Mouse (Mus musculus) spleen, embryonic (tissue): Measurements from ENCODE around the gene Eno4.

Experiments
- CTCF ChIA-PET: fragments of 350-600 bp; sonication (Branson Sonifier 250); formaldehyde crosslinking; loops from one replicate; lab custom pipeline; 2022; lab: Charles Lee

The Eno4 gene

GRCm38 (mm10) chr19:58970826-58971225, 27.6 kb downstream of the Eno4 start:
- CTCF ChIA-PET = interaction anchor here (0.6 kb wide), 1 partner anchor 772 kb away, joined by 7 read pairs; no protein-coding TSS in a partner anchor

- CTCF ChIA-PET = no interaction called here
Observed at GRCm38 (mm10) chr19:58974126-58974525, 30.9 kb downstream of the Eno4 start.

- CTCF ChIA-PET = no interaction called here
Observed at GRCm38 (mm10) chr19:58975216-58975863, 32.1 kb downstream of the Eno4 start.

GRCm38 (mm10) chr19:58978401-58979171, 35.4 kb downstream of the Eno4 start:
- CTCF ChIA-PET = no interaction called here

- CTCF ChIA-PET = interaction anchor here (0.6 kb wide), 1 partner anchor 398 kb away, joined by 3 read pairs; no protein-coding TSS in a partner anchor
Observed at GRCm38 (mm10) chr19:58979436-58980055, 36.3 kb downstream of the Eno4 start.

- CTCF ChIA-PET = no interaction called here
Observed at GRCm38 (mm10) chr19:58980056-58980440, 36.8 kb downstream of the Eno4 start.

GRCm38 (mm10) chr19:58981571-58981970, 38.3 kb downstream of the Eno4 start:
- CTCF ChIA-PET = no interaction called here

GRCm38 (mm10) chr19:59002827-59003226, 59.6 kb downstream of the Eno4 start:
- CTCF ChIA-PET = no interaction called here

GRCm38 (mm10) chr19:59006577-59007340, 63.5 kb downstream of the Eno4 start:
- CTCF ChIA-PET = no interaction called here

GRCm38 (mm10) chr19:59010802-59011201, 67.6 kb downstream of the Eno4 start:
- CTCF ChIA-PET = no interaction called here
